Mouse (Mus musculus): ENCODE measurements at regions not wholly inside any gene's neighbourhood (a gene's known extent, or its start where the extent isn't known, plus 50 kb on each side); places are given as distances from the start of the nearest gene placed in this dataset.

DNA sequence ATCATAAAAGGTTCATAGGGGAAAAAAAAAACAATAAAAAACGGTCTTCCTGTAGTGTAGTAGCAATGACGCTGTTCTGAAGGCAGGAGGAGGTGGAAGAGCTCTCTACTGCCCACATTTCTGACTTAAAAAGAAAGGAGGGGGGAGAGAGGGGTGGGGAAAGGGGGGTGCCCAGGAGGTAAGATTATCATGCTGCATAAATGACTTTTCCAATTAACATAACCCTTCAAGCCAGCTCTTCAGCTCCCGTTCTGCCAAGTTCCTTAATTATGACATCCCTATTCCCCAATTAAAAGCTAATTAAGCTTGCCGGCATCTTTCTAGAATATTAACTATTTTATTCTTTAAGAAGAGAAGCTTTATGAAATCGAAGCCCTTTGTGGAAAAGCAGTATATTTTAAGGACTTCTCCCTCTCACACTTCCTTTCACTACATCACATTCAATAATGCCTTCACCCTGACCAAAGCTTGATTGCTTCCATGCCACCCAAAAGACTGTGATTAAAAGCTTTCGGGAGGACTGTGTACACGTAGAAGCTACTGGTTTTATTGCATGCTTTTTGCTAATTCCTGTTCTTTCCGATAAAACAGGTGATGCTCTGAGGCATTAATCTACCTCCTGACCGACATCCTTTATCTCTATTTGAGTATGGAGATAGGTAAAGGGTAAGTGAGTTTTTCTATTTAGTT lies 83.5 kb upstream of the Cop1 start:
- H3K27ac ChIP-seq (ENCODE audit: low read length) = no peak overlapping the region
- H3K4me3 ChIP-seq (replicated peaks; ENCODE audit: low read length) = no peak overlapping the region
- no peak overlapping the region for H3K9ac ChIP-seq (ENCODE audit: low read length)
- no peaks in the 10 kb centered on the region for H3K9me3 ChIP-seq (replicated peaks; ENCODE audit: control insufficient read depth, low read length)
- H3K4me2 ChIP-seq (ENCODE audit: low read depth, low read length) = no peak overlapping the region
- H3K27me3 ChIP-seq (ENCODE audit: control insufficient read depth, insufficient read depth, low read length) = no peaks in the 10 kb centered on the region
- no peaks in the 10 kb centered on the region for H3K36me3 ChIP-seq (ENCODE audit: control insufficient read depth, insufficient read depth, low read length)
- ATAC-seq (ENCODE audit: insufficient read depth, low FRiP score) = no peak
- WGBS = 76% methylated on average over 9 of the region's 9 CpGs
- no peaks in the 10 kb centered on the region for H3K4me1 ChIP-seq (ENCODE audit: control insufficient read depth, insufficient read depth, low read length)

- H3K4me3 ChIP-seq (replicated peaks; ENCODE audit: low read length) = no peak overlapping the region
- H3K9ac ChIP-seq (ENCODE audit: low read length) = no peak overlapping the region
- H3K4me1 ChIP-seq (ENCODE audit: control insufficient read depth, insufficient read depth, low read length) = no peaks in the 10 kb centered on the region
- WGBS = 84% methylated on average over 6 of the region's 6 CpGs
- no peaks in the 10 kb centered on the region for H3K9me3 ChIP-seq (replicated peaks; ENCODE audit: control insufficient read depth, low read length)
- no peaks in the 10 kb centered on the region for H3K36me3 ChIP-seq (ENCODE audit: control insufficient read depth, insufficient read depth, low read length)
- H3K27ac ChIP-seq (ENCODE audit: low read length) = no peak overlapping the region
- ATAC-seq (ENCODE audit: insufficient read depth, low FRiP score) = no peak
- H3K27me3 ChIP-seq (ENCODE audit: control insufficient read depth, insufficient read depth, low read length) = no peaks in the 10 kb centered on the region
- no peak overlapping the region for H3K4me2 ChIP-seq (ENCODE audit: low read depth, low read length)
Observed at GRCm38 (mm10) chr1:159149207-159149606, 82.9 kb upstream of the Cop1 start.

- Histone ChIP-seq H3K9ac (ENCODE audit: low read length) (no peak overlapping the region), H3K27me3 (ENCODE audit: control insufficient read depth, insufficient read depth, low read length) (no peaks in the 10 kb centered on the region), H3K27ac (ENCODE audit: low read length) (no peak overlapping the region; the same call in 1 of the 2 replicates), H3K4me3 (replicated peaks; ENCODE audit: low read length) (no peak overlapping the region), H3K36me3 (ENCODE audit: control insufficient read depth, insufficient read depth, low read length) (no peaks in the 10 kb centered on the region), H3K4me1 (ENCODE audit: control insufficient read depth, insufficient read depth, low read length) (no peaks in the 10 kb centered on the region), H3K4me2 (ENCODE audit: low read depth, low read length) (no peak overlapping the region), H3K9me3 (replicated peaks; ENCODE audit: control insufficient read depth, low read length) (no peaks in the 10 kb centered on the region)
- WGBS = 39% methylated on average over 6 of the region's 6 CpGs
- ATAC-seq (ENCODE audit: insufficient read depth, low FRiP score) = no peak
Observed at GRCm38 (mm10) chr1:159149721-159150120, 82.4 kb upstream of the Cop1 start.

GRCm38 (mm10) chr1:159150351-159150750 lies 81.8 kb upstream of the Cop1 start:
- H3K9ac ChIP-seq (ENCODE audit: low read length) = no peak overlapping the region
- no peaks in the 10 kb centered on the region for H3K4me1 ChIP-seq (ENCODE audit: control insufficient read depth, insufficient read depth, low read length)
- H3K36me3 ChIP-seq (ENCODE audit: control insufficient read depth, insufficient read depth, low read length) = no peaks in the 10 kb centered on the region
- no peak overlapping the region for H3K4me3 ChIP-seq (replicated peaks; ENCODE audit: low read length)
- H3K9me3 ChIP-seq (replicated peaks; ENCODE audit: control insufficient read depth, low read length) = no peaks in the 10 kb centered on the region
- 56% methylated on average over 5 of the region's 5 CpGs for WGBS
- H3K27ac ChIP-seq (ENCODE audit: low read length) = no peak overlapping the region; the same call in 1 of the 2 replicates
- no peaks in the 10 kb centered on the region for H3K27me3 ChIP-seq (ENCODE audit: control insufficient read depth, insufficient read depth, low read length)
- ATAC-seq (ENCODE audit: insufficient read depth, low FRiP score) = no peak
- no peak overlapping the region for H3K4me2 ChIP-seq (ENCODE audit: low read depth, low read length)

- WGBS = 45% methylated on average over 3 of the region's 3 CpGs
- Histone ChIP-seq H3K4me2 (ENCODE audit: low read depth, low read length) (no peak overlapping the region), H3K9me3 (replicated peaks; ENCODE audit: control insufficient read depth, low read length) (no peaks in the 10 kb centered on the region), H3K27ac (ENCODE audit: low read length) (no peak overlapping the region), H3K4me1 (ENCODE audit: control insufficient read depth, insufficient read depth, low read length) (no peaks in the 10 kb centered on the region), H3K36me3 (ENCODE audit: control insufficient read depth, insufficient read depth, low read length) (no peaks in the 10 kb centered on the region), H3K4me3 (replicated peaks; ENCODE audit: low read length) (no peak overlapping the region), H3K9ac (ENCODE audit: low read length) (no peak overlapping the region), H3K27me3 (ENCODE audit: control insufficient read depth, insufficient read depth, low read length) (no peaks in the 10 kb centered on the region)
- no peak for ATAC-seq (ENCODE audit: insufficient read depth, low FRiP score)
Observed at GRCm38 (mm10) chr1:159156428-159156827, 75.7 kb upstream of the Cop1 start.

GRCm38 (mm10) chr1:159160035-159160960 lies 71.8 kb upstream of the Cop1 start:
- Histone ChIP-seq H3K4me2 (ENCODE audit: low read depth, low read length) (no peak overlapping the region), H3K27ac (ENCODE audit: low read length) (no peak overlapping the region), H3K4me3 (replicated peaks; ENCODE audit: low read length) (no peak overlapping the region), H3K9ac (ENCODE audit: low read length) (no peak overlapping the region), H3K36me3 (ENCODE audit: control insufficient read depth, insufficient read depth, low read length) (no peaks in the 10 kb centered on the region), H3K27me3 (ENCODE audit: control insufficient read depth, insufficient read depth, low read length) (no peaks in the 10 kb centered on the region), H3K4me1 (ENCODE audit: control insufficient read depth, insufficient read depth, low read length) (no peaks in the 10 kb centered on the region), H3K9me3 (replicated peaks; ENCODE audit: control insufficient read depth, low read length) (no peaks in the 10 kb centered on the region)
- ATAC-seq (ENCODE audit: insufficient read depth, low FRiP score) = no peak
- 82% methylated on average over 8 of the region's 8 CpGs for WGBS

DNA sequence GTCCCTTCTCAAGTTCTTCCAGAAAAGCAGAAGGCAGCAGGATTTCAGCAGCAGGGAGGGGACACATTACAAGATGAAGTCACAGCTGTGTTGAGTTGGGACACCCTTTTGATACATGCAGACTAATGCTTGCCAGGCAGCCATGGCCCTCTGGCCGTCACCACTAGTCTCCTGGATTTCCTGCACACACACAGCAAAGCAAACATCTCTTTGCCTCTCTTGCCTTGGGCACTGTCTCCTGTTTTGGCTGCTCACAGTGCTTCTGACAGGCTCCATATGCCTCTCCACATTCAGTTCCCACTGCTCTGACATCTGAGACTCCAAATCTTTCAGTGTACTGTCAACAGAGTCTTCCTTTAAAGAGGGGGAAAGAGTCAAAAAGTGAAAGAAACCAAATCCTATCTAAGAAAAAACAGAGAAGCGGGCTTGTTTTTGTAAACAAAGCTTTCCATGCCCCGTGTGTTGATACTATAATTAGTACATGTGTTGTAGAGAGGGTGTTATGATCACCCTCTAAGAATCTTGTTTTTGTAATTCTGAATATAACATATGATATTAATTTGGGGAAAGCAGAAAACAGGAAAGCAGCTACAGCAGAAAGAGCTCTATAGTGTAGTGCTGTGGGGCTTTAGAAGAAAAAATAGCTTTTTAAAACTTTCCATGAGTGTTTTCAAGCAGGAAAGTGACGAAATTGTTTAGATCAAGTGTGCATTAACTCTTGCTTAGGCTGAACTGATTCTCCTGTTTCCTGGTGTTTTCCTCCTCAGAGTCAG lies 68.8 kb upstream of the Cop1 start:
- peak overlapping the region; percentile 2; the same call in 1 of the 2 replicates for H3K4me2 ChIP-seq (ENCODE audit: low read depth, low read length)
- H3K27ac ChIP-seq (ENCODE audit: low read length) = peak overlapping the region; percentile 60

GRCm38 (mm10) chr1:159182031-159182430 lies 50.1 kb upstream of the Cop1 start:
- ATAC-seq (ENCODE audit: insufficient read depth, low FRiP score) = no peak
- Histone ChIP-seq H3K36me3 (ENCODE audit: control insufficient read depth, insufficient read depth, low read length) (no peaks in the 10 kb centered on the region), H3K27ac (ENCODE audit: low read length) (no peak overlapping the region), H3K4me3 (replicated peaks; ENCODE audit: low read length) (no peak overlapping the region), H3K4me1 (ENCODE audit: control insufficient read depth, insufficient read depth, low read length) (no peaks in the 10 kb centered on the region), H3K9me3 (replicated peaks; ENCODE audit: control insufficient read depth, low read length) (no peaks in the 10 kb centered on the region), H3K9ac (ENCODE audit: low read length) (no peak overlapping the region), H3K4me2 (ENCODE audit: low read depth, low read length) (no peak overlapping the region), H3K27me3 (ENCODE audit: control insufficient read depth, insufficient read depth, low read length) (no peaks in the 10 kb centered on the region)

More for the DNA sequence above, 68.8 kb upstream of the Cop1 start:
- peak; percentile 64 for ATAC-seq (ENCODE audit: insufficient read depth, low FRiP score)
- no peaks in the 10 kb centered on the region for H3K4me1 ChIP-seq (ENCODE audit: control insufficient read depth, insufficient read depth, low read length)
- no peaks in the 10 kb centered on the region for H3K27me3 ChIP-seq (ENCODE audit: control insufficient read depth, insufficient read depth, low read length)
- 22% methylated on average over 4 of the region's 4 CpGs for WGBS
- H3K9me3 ChIP-seq (replicated peaks; ENCODE audit: control insufficient read depth, low read length) = no peaks in the 10 kb centered on the region
- H3K36me3 ChIP-seq (ENCODE audit: control insufficient read depth, insufficient read depth, low read length) = no peaks in the 10 kb centered on the region
- H3K4me3 ChIP-seq (replicated peaks; ENCODE audit: low read length) = no peak overlapping the region
- H3K9ac ChIP-seq (ENCODE audit: low read length) = no peak overlapping the region
